Mouse (Mus musculus) heart, embryonic 14.5 days (tissue): ENCODE measurements at regions not wholly inside any gene's neighbourhood (a gene's known extent, or its start where the extent isn't known, plus 50 kb on each side); places are given as distances from the start of the nearest gene placed in this dataset.
"Not testable (repeated sequence)": the region's sequence is repeated elsewhere in the genome, so short reads cannot be mapped to it uniquely, and the experiment has no call there.

Experiments
- ATAC-seq: fragments of 200-750 bp; cut with Nextera tagmentation; 2 replicates; pipeline ENCODE4 v1.8.0; 2017; ENCODE audit warnings: low read depth, moderate TSS enrichment; ENCODE audit not compliant: insufficient number of reproducible peaks, insufficient read depth, low FRiP score
- H3K27ac ChIP-seq, 2 experiments: fragments of 200-500 bp in 1 of 2; fragments of 300-500 bp in 1 of 2; sonication (generic) in 1 of 2; replicated peaks in 1 of 2; 2 replicates each; pipeline ENCODE4 v1.5.1; 2012 to 2014; ENCODE audit warnings: low read depth in 2 of 2, low read length in 2 of 2, control low read depth in 1 of 2, mild to moderate bottlenecking in 1 of 2, mixed read lengths in 1 of 2; ENCODE audit not compliant: control insufficient read depth in 1 of 2, insufficient read depth in 1 of 2
- H3K27me3 ChIP-seq: fragments of 300-500 bp; sonication (generic); 2 replicates; pipeline ENCODE4 v1.6.1; 2014; ENCODE audit warnings: mild to moderate bottlenecking, low read length, control low read depth; ENCODE audit not compliant: control insufficient read depth, insufficient read depth
- H3K36me3 ChIP-seq: fragments of 300-500 bp; sonication (generic); 2 replicates; pipeline ENCODE4 v1.6.1; 2014; ENCODE audit warnings: mild to moderate bottlenecking, control low read depth, low read length, mixed read lengths; ENCODE audit not compliant: control insufficient read depth, insufficient read depth
- H3K4me1 ChIP-seq, 2 experiments: fragments of 200-500 bp in 1 of 2; fragments of 300-500 bp in 1 of 2; sonication (generic) in 1 of 2; 2 replicates each; pipeline ENCODE4 v1.6.1; 2012 to 2014; ENCODE audit warnings: low read length in 2 of 2, control low read depth in 1 of 2, mixed read lengths in 1 of 2; ENCODE audit not compliant: control insufficient read depth in 2 of 2, insufficient read depth in 2 of 2
- H3K4me2 ChIP-seq: fragments of 300-500 bp; sonication (generic); 2 replicates; pipeline ENCODE4 v1.6.1; 2014; ENCODE audit warnings: mild to moderate bottlenecking, low read length
- H3K4me3 ChIP-seq, 2 experiments: fragments of 200-500 bp in 1 of 2; fragments of 300-500 bp in 1 of 2; sonication (generic) in 1 of 2; 2 replicates each; pipeline ENCODE4 v1.5.1; 2012 to 2014; ENCODE audit warnings: low read length in 2 of 2, mild to moderate bottlenecking in 2 of 2, control low read depth in 1 of 2, low read depth in 1 of 2, moderate library complexity in 1 of 2; ENCODE audit not compliant: control insufficient read depth in 1 of 2, insufficient read depth in 1 of 2
- H3K9ac ChIP-seq: fragments of 300-500 bp; sonication (generic); 2 replicates; pipeline ENCODE4 v1.6.1; 2014; ENCODE audit warnings: mild to moderate bottlenecking, low read length
- H3K9me3 ChIP-seq: fragments of 300-500 bp; sonication (generic); 2 replicates; pipeline ENCODE4 v1.6.1; 2016; ENCODE audit warnings: low read length, control low read depth; ENCODE audit not compliant: control insufficient read depth
- WGBS: fragments of 180-500 bp; shearing (Covaris S2); extraction: QIAGEN DNeasy Blood & Tissue Kit; methylation state at CpG from one replicate; pipeline ENCODE4 v1.1.7; 2014; 5-methylcytosine and 5-hydroxymethylcytosine counted together

DNA sequence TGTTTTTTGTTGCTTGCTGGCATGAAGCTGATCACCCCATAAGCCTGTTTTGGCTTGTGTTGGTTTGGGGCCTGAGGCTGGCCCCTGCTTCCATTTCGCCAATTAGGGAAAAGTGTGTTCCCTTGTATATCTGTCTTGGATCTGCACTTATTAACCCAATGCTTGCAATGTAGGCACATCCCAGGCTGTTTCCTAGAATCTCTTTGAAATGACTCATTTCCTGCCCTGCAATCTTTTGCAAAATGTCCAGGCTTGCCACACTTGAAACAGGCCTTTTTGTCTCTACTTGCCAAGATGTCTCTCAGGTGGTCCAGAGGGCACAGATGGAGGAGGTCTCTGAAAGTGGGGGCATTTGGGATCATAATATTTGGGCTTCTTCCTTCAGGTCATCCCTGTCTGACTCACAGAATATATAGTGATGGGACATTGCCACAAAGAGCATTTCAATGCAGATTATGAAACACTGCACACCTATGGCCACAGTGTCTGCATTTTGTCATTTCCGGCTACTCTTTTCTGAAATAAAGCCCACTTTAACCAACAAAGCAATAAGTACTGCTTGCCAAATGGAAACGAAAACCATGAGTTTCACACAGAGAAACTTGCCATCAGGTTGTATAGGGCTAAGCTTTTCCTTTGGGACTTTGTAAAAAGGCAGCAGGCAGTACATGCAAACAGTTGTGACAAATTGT, 1012.9 kb upstream of the Zfp386 start:
- Histone ChIP-seq H3K4me1 (no peaks in the 10 kb centered on the region), H3K36me3 (no peaks in the 10 kb centered on the region), H3K27me3 (no peaks in the 10 kb centered on the region), H3K9ac (no peak overlapping the region), H3K9me3 (peaks cover 4% of the 10 kb centered on the region; the same call in 1 of the 2 replicates), H3K27ac (no peak overlapping the region), H3K4me2 (no peak overlapping the region), H3K4me3 (no peak overlapping the region)
- 58% methylated on average over 3 of the region's 3 CpGs for WGBS
- no peak for ATAC-seq

DNA sequence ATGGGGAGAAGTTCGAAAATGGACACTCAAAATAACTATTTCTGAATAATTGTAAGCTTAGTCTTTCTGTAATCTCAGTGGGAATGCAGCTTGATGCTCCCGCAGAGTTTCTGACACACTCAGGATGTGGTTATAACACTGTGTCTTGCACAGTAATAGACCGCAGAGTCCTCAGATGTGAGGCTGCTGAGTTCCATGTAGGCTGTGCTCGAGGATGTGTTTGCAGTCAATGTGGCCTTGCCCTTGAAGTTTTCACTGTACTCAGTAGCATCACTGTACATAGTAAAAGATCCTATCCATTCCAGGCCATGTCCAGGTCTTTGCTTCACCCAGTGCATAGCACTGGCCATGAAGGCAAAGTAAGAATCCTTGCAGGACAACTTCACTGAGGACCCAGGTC, 992.4 kb upstream of the Zfp386 start:
- H3K4me1 ChIP-seq: no peaks in the 10 kb centered on the region
- no peak overlapping the region for H3K9ac ChIP-seq
- ATAC-seq: no peak
- no peak overlapping the region for H3K27ac ChIP-seq
- H3K9me3 ChIP-seq: 0 out of 2 replicates have a peak, but pooled peaks cover 5% of the 10 kb centered on the region
- no peaks in the 10 kb centered on the region for H3K27me3 ChIP-seq
- no peaks in the 10 kb centered on the region for H3K36me3 ChIP-seq
- 64% methylated on average over 4 of the region's 4 CpGs for WGBS
- no peak overlapping the region for H3K4me2 ChIP-seq
- H3K4me3 ChIP-seq: no peak overlapping the region

GRCm38 (mm10) chr12:115059954-115060353, 987.6 kb upstream of the Zfp386 start:
- not testable (repeated sequence) for H3K4me1 ChIP-seq, H3K4me2 ChIP-seq, H3K27me3 ChIP-seq, ATAC-seq, H3K36me3 ChIP-seq, H3K9ac ChIP-seq, H3K4me3 ChIP-seq, H3K27ac ChIP-seq
- H3K9me3 ChIP-seq: 0 out of 2 replicates have a peak, but pooled peaks cover 10% of the 10 kb centered on the region

DNA sequence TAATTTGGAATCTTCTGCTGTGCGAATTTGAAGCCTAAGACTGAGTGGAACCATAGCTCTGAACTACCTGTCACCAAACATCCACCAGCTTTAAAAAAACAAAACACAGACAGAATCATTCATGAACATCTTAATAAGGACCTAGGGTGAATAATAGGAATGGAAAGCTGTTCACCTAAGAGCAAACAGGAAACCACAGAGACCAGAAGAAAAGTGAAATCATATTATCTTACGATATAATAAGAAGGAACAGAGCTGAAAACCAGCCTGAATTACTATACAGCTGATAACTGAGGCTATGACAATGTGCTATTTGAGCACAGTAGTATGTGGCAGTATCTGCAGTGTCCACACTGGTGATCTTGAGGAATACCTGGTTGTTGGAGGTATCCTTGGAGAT, 980.3 kb upstream of the Zfp386 start:
- 70% methylated on average over 2 of the region's 2 CpGs for WGBS
- Histone ChIP-seq H3K9me3 (0 out of 2 replicates have a peak, but pooled peaks cover 3% of the 10 kb centered on the region), H3K27ac (no peak overlapping the region), H3K36me3 (no peaks in the 10 kb centered on the region), H3K9ac (no peak overlapping the region), H3K4me3 (no peak overlapping the region), H3K4me2 (no peak overlapping the region), H3K4me1 (no peaks in the 10 kb centered on the region), H3K27me3 (no peaks in the 10 kb centered on the region)
- no peak for ATAC-seq

DNA sequence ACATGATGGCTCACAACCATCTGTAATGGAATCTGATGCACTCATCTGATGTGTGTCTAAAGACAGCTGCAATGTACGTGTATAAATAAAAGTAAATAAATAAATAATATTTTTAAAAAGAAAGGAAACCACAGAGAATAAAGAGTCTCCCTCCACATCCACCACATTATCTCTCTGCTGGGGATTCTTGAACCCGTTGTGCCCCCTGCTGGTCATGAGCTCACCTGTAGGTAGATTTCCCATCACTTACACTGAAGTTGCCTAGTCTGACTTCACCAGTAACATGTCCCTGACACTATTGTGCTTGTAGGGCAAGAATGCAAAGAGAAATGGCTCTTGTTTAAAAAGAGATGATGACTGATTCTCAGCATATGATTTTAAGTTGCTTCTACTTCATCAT, 956.1 kb upstream of the Zfp386 start:
- H3K27me3 ChIP-seq, H3K9ac ChIP-seq, H3K4me1 ChIP-seq, ATAC-seq, H3K9me3 ChIP-seq, H3K4me2 ChIP-seq, H3K4me3 ChIP-seq, H3K27ac ChIP-seq, H3K36me3 ChIP-seq: not testable (repeated sequence)
- 62% methylated on average over 2 of the region's 2 CpGs for WGBS

DNA sequence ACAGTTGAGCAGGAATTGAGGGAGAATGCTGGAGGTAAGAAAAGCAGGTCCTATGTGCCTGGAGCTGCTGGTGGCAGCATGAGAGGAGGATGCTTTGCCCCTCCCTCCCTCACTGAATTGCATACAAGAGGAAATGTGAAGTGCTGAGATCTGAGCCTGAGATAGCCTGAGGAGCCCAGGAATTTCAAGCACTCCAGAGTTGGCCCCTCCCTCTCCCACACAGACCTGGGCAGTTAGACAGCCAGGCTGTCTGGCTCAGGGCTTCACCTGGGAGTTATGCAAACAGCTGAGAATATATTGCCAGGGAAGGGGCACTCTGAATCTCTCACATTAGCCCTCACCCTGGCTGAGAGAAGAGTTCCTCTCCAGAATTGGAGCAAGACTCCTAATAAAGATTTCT, 937.8 kb upstream of the Zfp386 start:
- H3K36me3 ChIP-seq: no peaks in the 10 kb centered on the region
- H3K4me1 ChIP-seq: no peaks in the 10 kb centered on the region
- H3K4me2 ChIP-seq: no peak overlapping the region
- no peak overlapping the region for H3K27ac ChIP-seq
- H3K4me3 ChIP-seq: no peak overlapping the region
- no peaks in the 10 kb centered on the region for H3K27me3 ChIP-seq
- ATAC-seq: no peak
- no peak overlapping the region for H3K9ac ChIP-seq
- peaks cover 13% of the 10 kb centered on the region for H3K9me3 ChIP-seq

- 73% methylated on average over 4 of the region's 4 CpGs for WGBS
- H3K27ac ChIP-seq, ATAC-seq, H3K4me1 ChIP-seq, H3K36me3 ChIP-seq, H3K4me2 ChIP-seq, H3K4me3 ChIP-seq, H3K27me3 ChIP-seq, H3K9ac ChIP-seq, H3K9me3 ChIP-seq: not testable (repeated sequence)
Measured at GRCm38 (mm10) chr12:115119134-115119826, 928.2 kb upstream of the Zfp386 start.

DNA sequence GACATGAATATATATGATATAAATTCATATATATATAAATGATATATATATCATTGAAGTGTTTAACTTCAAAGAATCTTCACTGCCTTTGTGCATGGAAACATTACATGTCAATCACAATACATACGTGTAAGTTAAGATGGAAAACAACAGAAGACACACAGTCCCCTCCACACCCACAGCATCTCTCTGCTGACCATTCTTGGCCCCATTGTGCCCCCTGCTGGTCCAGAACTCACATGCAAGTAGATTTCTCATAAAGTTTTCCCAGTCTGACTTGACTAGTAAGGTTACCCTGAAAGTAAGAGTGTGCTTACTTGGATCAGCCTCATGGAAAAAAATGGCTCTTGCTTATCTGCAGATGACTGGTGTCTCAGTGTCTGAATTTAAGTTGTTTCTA, 926.3 kb upstream of the Zfp386 start:
- H3K27ac ChIP-seq: no peak overlapping the region
- no peaks in the 10 kb centered on the region for H3K36me3 ChIP-seq
- WGBS: 50% methylated on average over 1 of the region's 1 CpGs
- ATAC-seq: no peak
- no peak overlapping the region for H3K9ac ChIP-seq
- H3K4me2 ChIP-seq: no peak overlapping the region
- no peak overlapping the region for H3K4me3 ChIP-seq
- H3K9me3 ChIP-seq: 0 out of 2 replicates have a peak, but pooled peaks cover under 1% of the 10 kb centered on the region
- H3K27me3 ChIP-seq: no peaks in the 10 kb centered on the region
- no peaks in the 10 kb centered on the region for H3K4me1 ChIP-seq
